Mouse (Mus musculus) bone marrow, adult 2 months (tissue): ENCODE data around the gene Mysm1.

Experiments used
- CTCF ChIP-seq: fragments of 200-500 bp; IDR thresholded peaks from 2 replicates; pipeline ENCODE4 v1.5.1; 2011; ENCODE audit warnings: low read length, control low read depth; ENCODE audit not compliant: control insufficient read depth, insufficient read depth
- POLR2A ChIP-seq: fragments of 200-500 bp; IDR thresholded peaks from 2 replicates; pipeline ENCODE4 v1.6.1; 2011; ENCODE audit warnings: low read depth, mild to moderate bottlenecking, control low read depth, low read length, borderline replicate concordance; ENCODE audit not compliant: control insufficient read depth

- TF ChIP-seq CTCF = no peak
- no peak for TF ChIP-seq POLR2A
Measured at GRCm38 (mm10) chr4:95001043-95001775, 22.3 kb upstream of the Mysm1 start.
